Comparison of ENCODE assay signal across 16 mouse cellular contexts in genomic region chr4:43584444-43585416, GRCm38 (mm10). TPM values are rescaled to one million over a fixed set of nuclear protein-coding genes. Genes with fewer than 3 reads are reported as not detected.
DNase-seq lines count a peak whose midpoint lies in the region; ATAC-seq lines count a peak whose summit lies in the region.
"Had no signal": no experiment of that assay in that cellular context is flagged by ENCODE, and none has a peak within 500 bp of the region (broad histone marks: within the 10 kb centered on the region; RNA-seq: fewer than 3 reads in every experiment).

Gene Msmp, minus strand, starts transcription at chr4:43584494.

- ATAC-seq in cerebellum, adult (ENCODE audit: insufficient number of reproducible peaks, low FRiP score, low TSS enrichment) = 0 out of 2 replicates have a peak, but pooled peaks have one; percentile 20
- ATAC-seq in heart, embryonic 16.5 days (replicated peaks; ENCODE audit: extremely low read depth, insufficient read depth, low FRiP score) = no peak
- no peak for ATAC-seq in megakaryocyte progenitor cell, adult 5-6 weeks (replicated peaks; ENCODE audit: poor library complexity)
- ATAC-seq: liver, postnatal 0 days had no signal

- no peaks in the 10 kb centered on the region for H3K9me3 ChIP-seq in heart, embryonic 16.5 days (replicated peaks; ENCODE audit: control insufficient read depth, low read length)
- no peaks in the 10 kb centered on the region for H3K9me3 ChIP-seq in heart, embryonic 10.5 days
- H3K9me3 ChIP-seq: G1E; hindbrain, embryonic 15.5 days; midbrain, embryonic 12.5 days had no signal

- H3K4me2 ChIP-seq in heart, embryonic 16.5 days (ENCODE audit: low read depth, low read length) = no peak within 1 kb of the TSS
- H3K4me2 ChIP-seq: hindbrain, embryonic 15.5 days; midbrain, embryonic 12.5 days had no signal

- 0 out of 2 replicates have a peak within 1 kb of the TSS, but pooled peaks have one; percentile 3 for H3K27ac ChIP-seq in heart, embryonic 16.5 days (ENCODE audit: low read length)
- no peak within 1 kb of the TSS for H3K27ac ChIP-seq in heart, embryonic 10.5 days
- H3K27ac ChIP-seq: hindbrain, embryonic 15.5 days; layer of hippocampus, adult 2 months; midbrain, embryonic 12.5 days had no signal

- peaks cover 9% of the 10 kb centered on the region for H3K4me1 ChIP-seq in heart, embryonic 16.5 days (ENCODE audit: control insufficient read depth, insufficient read depth, low read length)
- H3K4me1 ChIP-seq in heart, embryonic 10.5 days = peaks cover 42% of the 10 kb centered on the region

- peaks cover 29% of the 10 kb centered on the region for H3K36me3 ChIP-seq in heart, embryonic 16.5 days (ENCODE audit: control insufficient read depth, insufficient read depth)
- H3K36me3 ChIP-seq in heart, embryonic 10.5 days = peaks cover 48% of the 10 kb centered on the region

- 50% methylated on average over 12 of the region's 12 CpGs for WGBS in heart, embryonic 16.5 days
- 58% methylated on average over 12 of the region's 12 CpGs for WGBS in heart, embryonic 10.5 days

- no peaks in the 10 kb centered on the region for H3K27me3 ChIP-seq in heart, embryonic 16.5 days (ENCODE audit: control insufficient read depth, insufficient read depth, low read length)
- no peaks in the 10 kb centered on the region for H3K27me3 ChIP-seq in heart, embryonic 10.5 days (ENCODE audit: insufficient read depth, poor library complexity, severe bottlenecking)
- H3K27me3 ChIP-seq: hindbrain, embryonic 15.5 days; midbrain, embryonic 12.5 days had no signal

- no peak within 1 kb of the TSS for H3K4me3 ChIP-seq in heart, embryonic 16.5 days (ENCODE audit: low read length)
- H3K4me3 ChIP-seq in heart, embryonic 10.5 days = no peak within 1 kb of the TSS
- H3K4me3 ChIP-seq: hindbrain, embryonic 15.5 days; layer of hippocampus, adult 2 months; midbrain, embryonic 12.5 days had no signal

- H3K9ac ChIP-seq in heart, embryonic 16.5 days (ENCODE audit: low read length) = no peak within 1 kb of the TSS
- H3K9ac ChIP-seq: hindbrain, embryonic 15.5 days; liver, postnatal 0 days; midbrain, embryonic 12.5 days had no signal

- no peak for DNase-seq in cerebellum, postnatal 14 days
- DNase-seq in heart, embryonic 10.5 days (ENCODE audit: low spot score) = no peak
- DNase-seq in adrenal gland, postnatal 14 days = peak; percentile 62
- peak; percentile 69 for DNase-seq in kidney, adult 9 months
- DNase-seq in T-cell, adult 2 months (ENCODE audit: low spot score) = no peak
- DNase-seq: gastrocnemius, postnatal 14 days; liver, postnatal 0 days; thymus, adult 18-20 months had no signal

RNA-seq across cellular contexts. Expression of gene Msmp, which starts in this region (rescaled TPM):
- polyA plus RNA-seq in heart, embryonic 16.5 days (2015; fragmentation: Nextera tagmentation; extraction: Ambion mirVana) = 0.89 and 1.1 TPM in 2 replicates
- 1.6 and 1.8 TPM in 2 replicates for polyA plus RNA-seq in heart, embryonic 10.5 days (2016; fragmentation: Nextera tagmentation; extraction: Ambion mirVana)
- 2.1 and 2.3 TPM in 2 replicates for total RNA-seq in adrenal gland, postnatal 14 days (2021)
- total RNA-seq in megakaryocyte progenitor cell, adult 5-6 weeks (2015) = not detected in 2 replicates
- total RNA-seq in megakaryocyte progenitor cell, adult 5-6 weeks (2017) = not detected in 2 replicates
- total RNA-seq: G1E; layer of hippocampus, adult 2 months; left cerebral cortex, postnatal 10 days had no signal
- polyA plus RNA-seq: G1E had no signal

Comparison
In these comparisons a context has a peak if more than half of its experiments do, and no peak if none do; other contexts are left out.
1. DNase-seq: peak in adrenal gland, postnatal 14 days (single experiment) and kidney, adult 9 months (single experiment); none in cerebellum, postnatal 14 days (0 of 2), heart, embryonic 10.5 days (single experiment) and T-cell, adult 2 months (single experiment).